Mouse (Mus musculus): ENCODE results near the gene Tac2.
"Not testable (repeated sequence)": the region's sequence is repeated elsewhere in the genome, so short reads cannot be mapped to it uniquely, and the experiment has no call there.

Tac2 gene

GRCm38 (mm10) chr10:127755246-127755645 lies 31.0 kb downstream of the Tac2 start:
- in situ Hi-C loops (cut with MboI, MseI) = no loop called here

- in situ Hi-C loops (cut with MboI, MseI) = no loop called here
These were observed 31.6 kb downstream of the Tac2 start for GRCm38 (mm10) chr10:127755770-127756468.

- in situ Hi-C loops (cut with MboI, MseI) = no loop called here
These were observed 35.2 kb downstream of the Tac2 start, which contains the start of the genes Rdh1 and Rdh16f1 for GRCm38 (mm10) chr10:127759181-127760110. Gene Rdh1, plus strand, starts transcription at chr10:127759721. Gene Rdh16f1, plus strand, starts transcription at chr10:127759787.

GRCm38 (mm10) chr10:127762926-127763325 lies 38.6 kb downstream of the Tac2 start:
- in situ Hi-C loops (cut with MboI, MseI) = not testable (repeated sequence)

GRCm38 (mm10) chr10:127763914-127764680 lies 39.8 kb downstream of the Tac2 start:
- in situ Hi-C loops (cut with MboI, MseI) = no loop called here

- in situ Hi-C loops (cut with MboI, MseI) = no loop called here
These were observed 42.3 kb downstream of the Tac2 start for GRCm38 (mm10) chr10:127766564-127766963.

GRCm38 (mm10) chr10:127776011-127776410 lies 51.7 kb downstream of the Tac2 start, which contains the start of gene Rdh9:
Gene Rdh9, plus strand, starts transcription at chr10:127776386.
- in situ Hi-C loops (cut with MboI, MseI) = no loop called here

All from regulatory T cell (primary cell).